Mouse (Mus musculus) retina, adult 2 months (tissue): ENCODE data around the gene Anks1b.

Source experiments
- DNase-seq: peaks from one replicate; pipeline ENCODE4 v3.0.0-alpha.2; 2012; ENCODE audit warnings: low read depth, low spot score

The Anks1b gene

DNA sequence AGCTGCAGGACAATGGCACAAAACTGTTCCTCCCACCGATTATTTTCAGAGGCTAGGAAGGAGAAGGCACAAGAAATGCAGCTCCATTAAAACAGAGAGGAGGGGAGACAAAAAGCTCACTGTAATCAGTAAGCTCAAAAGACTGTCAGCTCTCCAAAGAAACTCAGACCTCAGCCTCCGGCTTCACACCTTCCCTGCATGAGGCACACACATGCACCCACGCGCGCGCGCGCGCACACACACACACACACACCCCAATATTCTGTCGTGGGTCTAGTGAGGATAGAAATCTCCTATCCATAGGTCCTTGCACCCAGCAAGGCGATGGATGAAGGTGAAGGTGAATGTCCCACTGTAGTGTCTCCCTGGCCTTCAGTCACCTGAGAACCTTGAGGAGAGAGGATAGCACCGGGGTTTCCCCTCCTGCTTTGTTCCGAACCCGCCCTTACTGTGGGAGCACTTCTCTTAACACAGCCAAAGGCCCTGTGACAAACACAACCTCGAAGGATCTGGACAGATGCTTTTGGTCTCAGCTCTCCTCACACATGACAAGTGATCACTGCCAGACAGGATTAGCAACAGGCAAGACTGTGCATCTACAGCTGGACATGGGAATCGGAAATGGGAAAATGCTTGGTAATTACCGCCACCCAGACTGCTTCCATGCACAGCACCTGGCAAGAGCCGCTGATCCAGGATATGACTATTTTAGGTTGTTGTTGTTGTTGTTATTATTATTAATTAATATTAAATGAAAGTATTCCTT, 1074.5 kb downstream of the Anks1b start:
- no peak for DNase-seq

DNA sequence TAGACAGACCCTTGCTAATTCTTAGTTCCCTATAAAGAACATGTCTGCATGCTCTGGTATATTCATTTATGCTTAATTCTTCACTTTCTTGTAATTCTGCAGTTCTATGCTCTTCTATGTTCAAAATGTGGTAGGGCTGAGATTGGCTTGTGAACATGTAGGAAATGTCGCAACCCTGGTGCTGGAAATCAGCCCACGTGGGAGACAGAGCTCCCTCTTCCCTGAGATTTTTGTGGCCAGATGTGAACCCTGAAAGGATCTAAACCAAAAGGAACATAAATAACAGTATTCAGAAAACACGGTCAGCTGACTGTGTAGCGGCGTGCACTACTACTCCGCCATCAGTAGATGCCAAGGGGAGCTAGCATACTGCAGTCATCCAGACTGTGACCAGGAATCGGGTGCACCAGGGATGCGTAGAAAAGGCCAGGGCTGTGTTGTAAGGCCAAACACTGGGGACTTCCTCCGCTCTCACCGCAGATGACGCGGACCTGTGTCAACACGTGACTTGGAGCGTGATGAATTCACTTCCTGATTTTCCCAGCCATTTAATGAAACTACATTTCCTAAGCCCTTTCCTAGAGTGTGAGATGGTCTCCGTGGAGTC, 1079.9 kb downstream of the Anks1b start:
- DNase-seq = no peak

DNA sequence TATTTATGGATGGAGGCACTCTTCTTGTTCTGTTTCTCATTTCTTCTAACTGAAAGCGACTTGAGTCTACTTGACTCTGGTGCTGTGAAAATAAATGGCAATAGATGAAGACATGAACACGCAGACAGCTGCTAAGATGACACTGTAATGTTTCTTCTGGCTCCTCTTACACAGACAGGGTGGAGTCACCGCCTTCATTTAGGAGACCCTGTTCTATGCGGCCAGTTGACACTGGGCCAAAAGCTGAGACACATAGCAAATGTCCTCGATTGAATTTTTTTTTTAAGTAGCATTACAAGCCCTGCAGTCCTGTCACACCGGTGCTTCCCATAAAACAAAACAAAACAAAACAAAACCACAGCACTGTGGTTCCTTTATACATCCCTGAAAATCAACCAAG, 1080.5 kb downstream of the Anks1b start:
- no peak for DNase-seq

DNA sequence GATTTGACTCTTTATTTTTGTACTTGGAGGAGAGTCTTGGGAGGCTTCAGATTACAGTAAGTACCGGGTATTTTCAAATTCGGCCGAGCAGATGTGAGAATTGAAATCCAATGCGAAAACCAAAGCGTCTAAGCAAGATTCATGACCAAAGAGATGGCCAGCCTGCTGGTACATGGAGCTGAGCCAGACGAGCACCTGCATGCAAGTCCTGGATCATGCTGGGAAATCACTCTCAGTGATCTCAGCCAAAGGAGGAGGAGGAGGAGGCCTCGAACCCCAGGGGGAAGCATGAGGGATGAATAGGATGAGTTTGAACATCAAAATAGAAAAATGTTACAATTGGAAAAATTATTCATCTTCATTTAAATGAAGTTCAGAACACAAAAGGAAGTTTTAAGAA, 1087.1 kb downstream of the Anks1b start:
- no peak for DNase-seq

DNA sequence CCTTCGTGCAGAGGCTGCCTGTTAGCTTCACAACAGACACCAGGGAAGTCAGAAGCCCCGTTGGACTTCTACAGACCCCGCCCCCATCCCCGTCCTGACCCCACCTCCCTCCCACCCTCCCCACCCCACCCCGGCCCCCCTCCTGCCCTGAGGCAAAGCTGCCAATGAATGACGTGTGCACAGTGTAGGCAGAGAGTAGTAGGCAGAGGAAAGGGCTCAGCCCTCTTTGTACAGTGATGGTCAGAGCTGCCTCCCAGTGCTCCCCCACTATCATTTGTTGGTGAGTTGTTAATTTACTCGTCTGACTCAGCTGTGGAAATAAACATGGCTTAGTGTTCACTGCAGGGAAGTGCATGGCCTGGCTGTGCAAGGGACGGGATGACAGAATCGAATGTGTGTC, 1091.2 kb downstream of the Anks1b start:
- no peak for DNase-seq

DNA sequence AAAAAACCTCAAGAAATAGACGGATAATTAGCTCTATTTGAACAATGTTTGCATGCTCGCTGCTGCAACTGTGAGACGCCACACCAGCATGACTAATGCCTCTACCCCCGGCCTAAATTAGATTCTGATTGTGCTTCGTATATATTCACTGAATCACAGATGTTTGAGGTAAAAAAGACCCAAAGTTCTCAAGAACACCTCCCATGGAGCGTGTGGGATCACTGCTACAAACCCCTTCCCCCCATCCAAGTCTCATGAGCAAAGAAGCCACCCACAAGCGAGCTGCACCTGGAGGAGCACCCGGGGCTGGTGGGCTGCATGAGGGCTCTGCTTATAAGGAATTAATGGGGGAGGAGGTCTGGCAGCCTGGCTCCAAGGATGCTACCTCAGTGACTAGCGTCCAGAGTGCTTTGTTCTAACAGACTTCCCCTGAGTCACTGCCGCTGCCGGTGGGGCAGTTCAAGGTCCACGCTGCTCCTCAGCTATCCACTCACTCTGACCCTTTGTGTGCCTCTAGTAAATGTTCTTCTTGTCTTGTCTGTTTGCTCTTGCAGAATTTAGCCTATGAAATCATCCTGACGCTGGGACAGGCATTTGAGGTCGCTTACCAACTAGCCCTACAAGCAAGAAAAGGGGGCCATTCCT, 1092.5 kb downstream of the Anks1b start:
- no peak for DNase-seq

DNA sequence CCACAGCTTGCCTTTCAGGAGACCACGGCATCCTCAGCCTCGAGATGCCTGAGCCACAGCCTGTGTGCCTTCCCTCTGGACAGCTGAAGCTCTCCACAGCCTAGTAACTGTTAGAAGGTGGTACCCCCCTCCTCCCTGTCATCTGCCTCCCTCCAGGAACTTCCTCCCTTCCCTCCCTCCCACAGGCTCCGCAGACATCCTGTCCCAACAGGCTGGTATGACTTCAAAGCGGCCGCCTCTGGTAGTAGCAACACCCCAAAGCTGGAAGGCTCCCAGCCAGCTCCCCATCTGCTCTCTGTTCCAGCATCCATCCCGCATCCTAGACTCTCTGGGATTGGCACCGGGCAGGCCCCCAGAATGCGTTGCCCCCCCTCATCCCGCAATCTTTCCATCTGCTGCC, 1093.5 kb downstream of the Anks1b start:
- no peak for DNase-seq

DNA sequence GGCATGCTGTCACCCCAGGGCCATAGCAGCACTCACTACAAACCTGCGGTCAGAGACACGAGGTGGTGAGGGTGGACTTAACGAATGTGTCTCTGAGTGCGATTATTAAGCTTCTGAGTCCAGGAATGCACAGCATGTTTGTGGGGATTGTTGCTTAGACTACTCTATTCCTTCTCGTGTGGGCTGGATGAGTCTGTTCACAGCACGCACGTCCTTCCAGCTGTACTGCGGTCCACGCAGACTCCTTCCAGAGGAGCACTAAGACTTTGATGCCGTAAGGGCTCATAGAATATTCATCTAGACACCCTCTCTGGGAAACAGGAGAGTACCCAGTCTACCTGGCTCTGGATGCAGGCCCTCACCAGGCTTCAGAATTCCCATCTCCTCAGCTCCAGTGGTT, 1094.9 kb downstream of the Anks1b start:
- DNase-seq = no peak

DNA sequence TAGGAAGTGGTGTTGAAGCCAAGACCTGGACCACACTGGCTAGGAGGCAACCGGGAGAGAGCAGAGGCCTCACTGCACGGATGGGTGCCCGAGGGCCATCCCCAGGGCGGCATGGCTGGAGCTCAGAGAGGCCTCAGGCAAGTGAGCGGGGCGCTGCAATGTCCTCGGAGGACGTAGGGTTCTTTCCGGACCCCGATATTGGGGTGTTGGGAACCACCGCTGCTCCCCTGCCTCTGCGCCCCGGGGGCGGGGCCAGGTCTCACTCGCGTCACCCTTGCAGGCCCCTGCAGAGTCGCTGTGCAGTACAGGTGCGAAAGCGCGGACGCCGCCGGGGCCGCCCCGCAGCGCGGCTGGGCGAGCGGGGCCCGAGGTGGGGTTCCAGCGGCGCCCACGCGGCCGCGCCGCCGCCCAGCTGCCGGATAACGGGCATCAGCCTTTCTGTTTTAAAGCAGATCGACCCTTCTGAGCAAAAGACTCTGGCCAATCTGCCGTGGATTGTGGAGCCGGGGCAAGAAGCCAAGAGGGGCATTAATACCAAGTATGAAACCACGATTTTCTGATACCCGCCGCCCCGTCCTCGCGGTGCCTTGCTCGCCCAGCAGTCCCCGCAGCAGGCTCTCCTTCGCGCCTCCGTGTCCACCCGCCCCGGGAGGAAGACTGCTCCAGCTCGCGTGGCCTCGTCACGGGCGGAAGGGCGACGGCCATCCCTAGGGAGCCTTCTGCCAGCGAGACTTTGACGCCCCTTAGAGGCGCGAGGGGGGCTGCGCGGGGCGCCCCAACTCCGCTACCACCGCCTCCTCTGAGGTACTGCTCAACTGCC, 1096.3 kb downstream of the Anks1b start:
- DNase-seq = no peak

DNA sequence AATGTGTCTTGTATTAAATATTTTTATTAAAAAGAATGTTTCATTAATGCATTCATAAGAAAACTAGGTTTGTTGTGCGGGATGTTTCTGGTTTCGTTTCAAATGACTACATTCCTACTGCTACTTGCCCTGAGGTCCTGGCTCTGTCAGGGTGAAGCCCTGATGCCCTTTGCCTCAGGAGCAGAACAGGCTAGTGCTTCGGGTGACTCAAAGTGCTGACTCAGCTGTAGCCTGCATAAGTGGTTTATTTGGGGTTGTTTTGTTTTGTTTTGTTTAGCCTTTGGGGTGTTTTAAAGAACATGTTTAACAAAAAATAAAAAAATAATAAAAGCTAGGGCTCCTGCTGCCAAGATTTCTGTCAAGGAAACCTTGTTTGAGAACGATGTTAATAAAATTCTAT, 1097.3 kb downstream of the Anks1b start:
- no peak for DNase-seq

DNA sequence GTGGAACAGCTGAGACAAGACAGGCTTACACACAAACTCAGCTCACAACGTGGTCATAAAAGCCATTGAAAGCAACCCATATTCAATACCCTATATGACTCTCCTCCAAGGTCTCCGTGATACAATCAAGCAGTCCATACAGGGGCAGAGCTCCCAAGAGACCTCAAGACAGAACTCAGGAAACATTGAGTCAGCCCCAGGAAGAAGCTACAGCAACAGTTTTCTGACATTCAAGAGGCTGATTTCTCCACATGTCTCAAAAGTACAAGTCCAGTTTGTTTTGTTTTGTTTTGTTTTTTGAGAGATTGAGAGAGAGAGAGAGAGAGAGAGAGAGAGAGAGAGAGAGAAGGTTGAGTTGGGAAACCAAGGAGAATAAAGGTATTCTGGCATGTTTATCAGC, 1100.8 kb downstream of the Anks1b start:
- no peak for DNase-seq

DNA sequence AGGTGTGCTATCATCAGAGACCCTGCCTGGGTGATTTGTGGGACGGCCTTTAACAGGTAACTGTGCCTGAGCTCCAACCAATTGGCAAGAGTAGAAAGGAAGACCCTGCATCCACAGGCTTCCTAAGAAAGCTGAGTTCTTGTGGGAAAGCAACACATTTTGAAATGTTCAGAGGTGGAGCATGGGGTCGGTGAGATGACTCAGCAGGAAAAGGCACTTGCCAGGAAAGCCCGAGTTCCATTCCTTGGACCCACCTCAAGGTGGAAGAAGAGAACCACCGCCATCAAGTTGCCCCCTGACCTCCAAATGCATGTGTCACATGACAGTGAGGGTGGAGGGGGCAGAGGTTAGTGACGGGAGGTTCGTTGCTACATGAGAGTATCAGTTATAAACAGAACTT, 1101.2 kb downstream of the Anks1b start:
- DNase-seq = no peak

DNA sequence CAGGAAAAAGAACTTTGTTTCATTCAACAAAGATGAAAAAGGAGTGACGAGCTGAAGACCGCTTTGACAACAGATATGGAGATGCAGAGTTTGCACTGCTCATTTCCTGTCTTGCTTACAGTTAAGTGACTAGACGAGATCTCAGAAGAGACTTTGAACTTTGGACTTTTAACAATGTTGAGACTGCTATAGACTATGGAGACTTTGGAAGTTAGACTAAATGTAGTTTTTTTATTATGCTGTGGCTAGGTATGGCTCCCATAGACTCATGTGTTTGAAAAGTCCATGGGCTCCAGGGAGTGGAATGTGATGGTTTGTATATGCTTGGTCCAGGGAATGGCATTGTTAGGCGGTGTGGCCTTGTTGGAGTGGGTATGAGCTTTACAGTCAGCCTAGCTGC, 1108.5 kb downstream of the Anks1b start:
- no peak for DNase-seq

DNA sequence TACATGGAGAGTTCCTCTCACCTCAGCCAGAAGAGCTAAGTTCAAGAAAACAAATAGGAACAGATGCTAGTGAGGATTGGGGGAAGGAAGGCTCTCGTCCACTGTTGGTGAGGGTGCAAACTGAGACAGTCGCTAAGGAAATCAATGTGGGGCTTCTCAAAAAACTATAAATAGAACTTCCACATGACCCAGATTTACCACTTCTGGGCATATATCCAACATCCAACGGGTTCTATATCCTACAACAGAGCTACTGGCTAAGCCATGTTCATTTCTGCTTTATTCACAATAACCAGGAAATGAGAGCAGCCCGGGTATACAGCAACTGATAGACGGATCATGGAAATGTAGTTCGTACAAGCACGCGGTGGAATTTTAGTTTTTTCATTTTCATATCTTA, 1109.7 kb downstream of the Anks1b start:
- DNase-seq = no peak

DNA sequence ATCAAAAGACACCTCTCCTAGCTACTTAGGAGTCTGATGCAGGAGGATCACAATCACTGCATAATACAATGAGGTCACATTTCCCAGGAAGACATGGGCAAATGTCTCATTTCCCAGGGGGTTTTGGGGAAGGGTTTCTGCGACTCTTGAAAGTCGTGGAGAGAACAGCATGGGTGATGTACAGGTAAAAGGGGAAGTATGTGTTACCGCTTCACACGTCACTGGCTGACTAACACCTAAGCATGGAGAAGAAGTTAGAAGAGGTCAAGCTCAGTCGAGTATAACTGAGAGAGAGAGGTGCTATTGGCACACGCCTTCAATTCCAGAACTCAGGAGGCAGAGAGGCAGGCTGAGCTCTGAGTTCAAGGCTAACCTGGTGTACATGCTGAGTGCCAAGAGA, 1117.0 kb downstream of the Anks1b start:
- no peak for DNase-seq

DNA sequence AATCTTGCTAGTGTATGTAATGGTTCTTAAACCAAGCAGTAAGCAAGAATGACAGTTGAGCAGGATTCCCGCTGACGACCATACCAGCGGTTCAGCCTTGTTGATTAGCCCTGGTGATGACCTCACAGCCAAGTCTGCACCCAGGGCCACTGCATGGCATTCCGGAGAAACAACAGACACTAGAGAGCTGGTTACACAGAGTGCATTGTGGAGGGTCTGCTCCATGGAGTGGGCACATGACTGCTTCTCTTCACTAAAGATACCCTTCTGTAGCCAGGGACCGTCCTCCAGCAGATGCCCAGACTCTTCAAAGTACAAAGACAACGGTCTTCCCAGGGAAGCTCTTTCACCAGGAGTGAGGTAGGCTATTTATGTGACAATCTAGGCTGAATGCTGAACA, 1118.9 kb downstream of the Anks1b start:
- no peak for DNase-seq

DNA sequence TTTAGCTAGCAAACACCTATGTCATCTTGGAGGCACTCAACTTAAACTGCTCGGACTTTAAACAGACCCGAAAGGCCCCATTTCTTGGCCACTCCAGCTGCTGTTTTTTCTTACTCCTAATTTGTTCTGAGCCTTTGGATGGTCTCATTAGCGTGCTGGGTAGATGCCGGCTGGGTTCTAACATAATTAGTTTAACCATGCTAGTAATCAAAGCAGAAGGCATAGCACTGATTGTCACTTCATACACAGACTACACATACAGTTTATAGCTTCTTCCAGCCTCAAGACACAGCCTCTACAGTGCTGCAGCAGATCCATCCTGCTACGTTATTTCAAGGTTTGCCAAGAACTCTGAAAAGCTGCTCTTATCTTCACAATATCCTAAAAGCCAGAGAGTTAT, 1120.6 kb downstream of the Anks1b start:
- DNase-seq = no peak

DNA sequence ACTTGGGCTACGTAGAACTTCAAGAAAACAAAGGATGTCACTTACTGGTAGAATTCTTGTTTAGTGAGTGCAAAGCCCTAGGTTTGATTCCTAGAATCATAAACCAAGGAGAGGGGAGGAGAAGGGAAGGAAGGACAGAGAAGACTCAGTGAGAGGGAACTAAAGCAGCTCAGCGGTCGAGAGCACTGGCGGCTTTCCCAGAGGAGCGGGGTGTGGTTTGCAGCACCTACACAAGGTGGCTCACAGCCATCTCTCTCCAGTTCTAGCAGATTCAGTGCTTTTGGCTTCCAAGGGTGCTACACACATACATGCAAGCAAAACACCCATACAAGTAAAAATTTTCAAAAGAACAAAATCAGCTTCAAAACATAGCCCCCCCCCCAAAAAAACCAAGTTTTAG, 1126.6 kb downstream of the Anks1b start:
- no peak for DNase-seq

DNA sequence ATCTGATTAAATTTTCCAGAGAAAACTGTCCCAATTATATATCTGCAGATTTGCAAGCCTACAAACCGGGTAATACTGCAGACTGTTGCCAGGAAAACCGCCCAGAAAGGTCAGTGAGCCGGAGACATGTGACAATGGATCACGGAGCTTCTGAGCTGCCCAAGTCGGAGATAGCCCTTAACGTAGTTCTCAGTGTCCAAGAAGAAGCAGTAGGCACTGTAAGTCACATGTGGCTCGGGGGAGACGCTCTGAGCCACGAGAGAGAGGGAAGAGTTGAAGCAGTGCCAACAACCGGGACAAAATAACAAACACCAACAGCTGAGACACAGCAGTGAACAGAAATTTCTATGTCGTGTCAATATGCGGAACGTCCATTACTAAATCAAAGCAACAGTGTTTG, 1128.1 kb downstream of the Anks1b start:
- no peak for DNase-seq

DNA sequence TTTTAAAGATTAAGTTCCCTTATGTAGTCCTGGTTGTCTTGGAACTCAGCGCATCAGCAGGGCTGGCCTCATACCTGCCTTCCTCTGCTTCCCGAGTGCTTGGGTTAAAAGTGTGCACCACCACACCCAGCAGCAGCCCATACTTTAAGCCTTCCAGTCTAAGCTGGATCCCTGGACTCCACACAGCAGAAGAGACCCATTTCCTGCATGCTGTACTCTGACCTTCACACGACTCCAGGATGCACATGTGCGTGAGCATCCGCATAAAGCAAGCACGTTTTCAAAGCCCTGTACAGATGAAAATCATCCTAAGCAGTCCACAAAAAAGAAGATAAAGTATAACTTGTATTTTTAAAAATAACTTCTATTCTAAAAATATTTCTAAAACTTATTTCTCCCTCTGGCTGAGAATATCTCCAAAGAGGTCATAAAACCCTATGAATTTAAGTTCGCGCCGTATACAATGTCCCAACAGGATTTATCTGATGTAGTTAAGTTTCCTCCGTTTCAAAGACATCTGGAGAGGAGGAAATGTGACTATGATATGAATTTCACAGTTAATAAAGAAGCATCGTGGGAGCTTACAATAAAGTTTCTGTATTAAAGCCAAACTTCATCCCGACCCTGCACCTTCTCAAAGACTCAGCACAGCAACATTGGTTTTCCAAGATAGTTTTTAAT, 1132.7 kb downstream of the Anks1b start:
- no peak for DNase-seq
